Mouse (Mus musculus) hindbrain, embryonic 10.5 days (tissue): ENCODE results near the gene Olfr735. TPM values are rescaled to one million over a fixed set of nuclear protein-coding genes. Genes with fewer than 3 reads are reported as not detected.

Experiments
- DNase-seq: peaks from one replicate; pipeline ENCODE4 v3.0.0-alpha.2; 2017; ENCODE audit warnings: low spot score
- H3K27ac ChIP-seq: fragments of 300-500 bp; sonication (generic); 2 replicates; pipeline ENCODE4 v1.5.1; 2016; ENCODE audit warnings: mild to moderate bottlenecking, moderate library complexity
- H3K27me3 ChIP-seq: fragments of 300-500 bp; sonication (generic); 2 replicates; pipeline ENCODE4 v1.6.1; 2016; ENCODE audit warnings: mild to moderate bottlenecking; ENCODE audit not compliant: poor library complexity, insufficient read depth, severe bottlenecking
- H3K36me3 ChIP-seq: fragments of 300-500 bp; sonication (generic); 2 replicates; pipeline ENCODE4 v1.6.1; 2016; ENCODE audit warnings: mild to moderate bottlenecking, moderate library complexity
- H3K4me1 ChIP-seq: fragments of 300-500 bp; sonication (generic); replicated peaks from 2 replicates; pipeline ENCODE4 v1.6.1; 2016; ENCODE audit warnings: mild to moderate bottlenecking
- H3K4me3 ChIP-seq: fragments of 300-500 bp; sonication (generic); 2 replicates; pipeline ENCODE4 v1.5.1; 2016; ENCODE audit warnings: mild to moderate bottlenecking, moderate library complexity
- H3K9me3 ChIP-seq: fragments of 300-500 bp; sonication (generic); 2 replicates; pipeline ENCODE4 v1.6.1; 2016; ENCODE audit warnings: mild to moderate bottlenecking, moderate library complexity
- WGBS: fragments of 180-500 bp; shearing (Covaris S2); methylation state at CpG from one replicate; pipeline ENCODE4 v1.1.7; 2016; 5-methylcytosine and 5-hydroxymethylcytosine counted together
- polyA plus RNA-seq: library from polyadenylated mRNA; unstranded; fragments of >200 nt; fragmentation: Nextera tagmentation; extraction: Ambion mirVana; gene quantifications from 2 replicates; pipeline ENCODE4 v1.2.1, GENCODE M21; 2016

The Olfr735 gene
- not detected in 2 replicates for polyA plus RNA-seq

DNA sequence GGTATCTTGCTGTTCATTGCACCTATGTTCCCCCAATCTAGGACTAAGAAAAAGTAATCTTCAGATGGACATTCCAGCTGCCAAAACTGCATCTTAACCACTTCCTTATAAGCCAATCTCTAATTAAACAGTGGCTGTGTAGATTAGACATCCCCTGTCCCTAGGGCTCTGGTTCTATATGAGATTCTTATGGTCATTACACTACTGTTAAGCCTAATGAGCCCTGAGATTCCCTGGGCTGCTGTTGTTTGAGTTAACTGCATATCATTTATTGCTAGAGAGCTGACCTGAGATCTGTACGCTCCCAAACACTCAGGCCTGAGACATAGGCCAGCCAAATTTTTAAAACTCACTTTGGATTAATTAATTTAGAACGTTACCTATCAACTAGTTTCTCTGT lies at the start of gene Olfr735:
Gene Olfr735, minus strand, starts transcription at position 77 of the 400 bp plus-strand sequence.
- Histone ChIP-seq H3K4me1 (no peaks in the 10 kb centered on the region), H3K27ac (no peak within 1 kb of the TSS), H3K36me3 (no peaks in the 10 kb centered on the region), H3K4me3 (no peak within 1 kb of the TSS), H3K9me3 (no peaks in the 10 kb centered on the region), H3K27me3 (no peaks in the 10 kb centered on the region)
- WGBS, result 90% methylated on average over 2 of the region's 2 CpGs
- no peak for DNase-seq

DNA sequence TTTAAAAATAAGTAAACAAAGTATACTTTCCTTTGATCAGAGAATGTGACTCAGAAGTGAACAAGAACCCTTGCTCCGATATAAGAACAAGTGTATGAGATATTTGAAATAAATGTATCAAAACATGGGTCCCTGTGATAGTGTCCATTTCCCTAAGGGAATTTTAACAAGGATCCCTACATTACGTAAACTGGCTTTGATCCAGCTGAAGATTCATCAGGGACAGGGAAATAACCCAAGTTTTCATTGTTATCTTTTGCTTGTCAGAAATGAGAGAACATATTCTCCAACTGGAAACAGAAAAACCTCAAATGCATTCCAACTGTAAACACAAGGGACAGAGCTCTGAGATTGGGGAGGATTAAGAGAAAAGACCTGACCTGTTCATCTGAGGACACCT lies 32.2 kb upstream of the Olfr735 start, which contains the start of gene Olfr736:
Gene Olfr736, plus strand, starts transcription at position 301 of the 400 bp plus-strand sequence.
- H3K27me3 ChIP-seq, result no peaks in the 10 kb centered on the region
- no peak within 1 kb of the TSS for H3K4me3 ChIP-seq
- H3K36me3 ChIP-seq, result no peaks in the 10 kb centered on the region
- no peak for DNase-seq
- no peaks in the 10 kb centered on the region for H3K9me3 ChIP-seq
- peaks cover 4% of the 10 kb centered on the region; the same call in 1 of the 2 replicates for H3K4me1 ChIP-seq
- H3K27ac ChIP-seq, result no peak within 1 kb of the TSS
- 89% methylated on average over 2 of the region's 2 CpGs for WGBS

DNA sequence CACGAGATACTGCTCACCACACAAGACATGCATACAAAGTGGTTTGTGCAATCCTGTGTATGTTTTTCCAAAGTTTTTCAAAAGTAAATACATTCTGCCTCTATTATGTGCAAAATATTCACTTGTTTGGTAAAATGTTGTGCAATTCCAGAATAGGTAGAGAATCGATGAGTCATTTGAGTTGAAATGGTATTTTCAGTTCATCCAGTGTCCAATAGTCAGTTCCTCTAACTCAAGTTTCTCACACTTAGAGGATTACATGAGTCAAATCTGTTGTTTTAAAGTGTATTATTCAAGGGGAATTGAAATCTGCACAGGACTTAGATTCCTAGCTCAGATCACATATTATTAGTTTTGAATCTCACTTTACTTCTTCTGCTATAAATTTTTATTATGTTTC lies 14.9 kb upstream of the Olfr735 start:
- 81% methylated on average over 2 of the region's 2 CpGs for WGBS
- H3K4me1 ChIP-seq, result no peaks in the 10 kb centered on the region
- H3K9me3 ChIP-seq, result no peaks in the 10 kb centered on the region; the same call in 1 of the 2 replicates
- no peak overlapping the region for H3K4me3 ChIP-seq
- no peak overlapping the region for H3K27ac ChIP-seq
- H3K36me3 ChIP-seq, result no peaks in the 10 kb centered on the region
- DNase-seq, result no peak
- no peaks in the 10 kb centered on the region for H3K27me3 ChIP-seq

DNA sequence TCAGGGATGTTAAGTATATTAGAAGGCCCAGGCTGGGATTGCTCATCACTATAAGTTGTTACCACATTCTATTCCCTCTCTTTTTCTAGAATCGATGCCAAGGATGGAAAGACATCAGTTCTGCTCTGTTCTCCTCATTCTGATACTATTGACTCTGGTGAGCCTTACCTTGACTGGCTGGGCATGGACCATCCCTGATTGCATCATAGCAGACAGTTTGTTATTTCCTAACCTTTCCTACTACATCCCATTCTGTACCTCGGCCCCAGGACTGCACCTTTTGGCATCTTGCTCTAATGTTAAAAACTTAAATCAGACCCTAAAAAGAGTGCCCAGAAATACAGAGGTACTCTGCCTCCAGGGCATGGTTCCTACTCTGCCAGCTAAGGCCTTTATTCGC lies 11.8 kb upstream of the Olfr735 start:
- Histone ChIP-seq H3K4me3 (no peak overlapping the region), H3K27ac (no peak overlapping the region), H3K36me3 (no peaks in the 10 kb centered on the region), H3K4me1 (no peaks in the 10 kb centered on the region), H3K27me3 (no peaks in the 10 kb centered on the region), H3K9me3 (no peaks in the 10 kb centered on the region; the same call in 1 of the 2 replicates)
- 81% methylated on average over 3 of the region's 3 CpGs for WGBS
- no peak for DNase-seq

DNA sequence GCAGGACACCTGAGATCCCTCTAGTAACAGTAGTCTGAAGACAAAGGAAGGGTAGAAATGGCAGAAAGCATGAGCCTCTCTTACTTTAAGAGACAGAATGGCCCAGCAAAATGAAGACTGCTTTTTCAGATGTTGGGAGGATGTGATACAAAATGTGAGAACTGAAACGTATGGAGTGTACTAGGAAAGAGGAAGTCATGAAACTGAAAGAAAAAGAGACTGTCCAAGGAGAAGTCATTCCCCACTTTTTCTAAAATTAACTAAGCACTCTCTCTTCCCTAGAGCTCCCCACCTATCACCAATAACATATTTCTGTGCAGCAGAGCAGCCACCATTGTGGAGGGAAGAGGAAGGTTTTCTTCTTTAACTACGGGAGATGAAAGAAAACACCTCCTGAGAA lies 8.9 kb upstream of the Olfr735 start, which contains the start of gene Tlr11:
Gene Tlr11, plus strand, starts transcription at position 322 of the 400 bp plus-strand sequence.
- no peak for DNase-seq
- Histone ChIP-seq H3K4me3 (no peak within 1 kb of the TSS), H3K9me3 (no peaks in the 10 kb centered on the region), H3K4me1 (no peaks in the 10 kb centered on the region), H3K27me3 (no peaks in the 10 kb centered on the region), H3K27ac (no peak within 1 kb of the TSS), H3K36me3 (no peaks in the 10 kb centered on the region)
- WGBS, result 89% methylated on average over 2 of the region's 2 CpGs

DNA sequence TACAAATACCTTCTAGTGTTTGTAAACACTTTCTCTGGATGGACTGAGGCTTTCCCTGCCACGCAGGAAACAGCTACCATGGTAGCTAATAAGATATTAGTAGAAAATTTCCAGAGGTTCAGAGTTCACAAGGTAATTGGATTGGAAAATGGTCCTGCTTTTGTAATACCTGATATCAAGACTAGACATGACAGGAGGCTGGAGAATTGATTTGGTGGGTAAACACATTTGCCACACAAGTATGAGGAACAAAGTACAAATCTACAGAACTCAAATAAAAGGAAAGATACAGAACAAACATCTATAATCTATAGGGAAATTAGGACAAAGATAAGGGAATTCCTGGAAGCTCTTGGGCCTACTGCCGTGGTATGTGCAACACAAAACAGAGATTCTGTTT lies 8.1 kb upstream of the Olfr735 start:
- H3K27ac ChIP-seq, result no peak overlapping the region
- no peaks in the 10 kb centered on the region for H3K4me1 ChIP-seq
- H3K36me3 ChIP-seq, result no peaks in the 10 kb centered on the region
- no peaks in the 10 kb centered on the region for H3K27me3 ChIP-seq
- no peak overlapping the region for H3K4me3 ChIP-seq
- no peaks in the 10 kb centered on the region for H3K9me3 ChIP-seq
- no peak for DNase-seq
- 85% methylated on average over 2 of the region's 2 CpGs for WGBS

DNA sequence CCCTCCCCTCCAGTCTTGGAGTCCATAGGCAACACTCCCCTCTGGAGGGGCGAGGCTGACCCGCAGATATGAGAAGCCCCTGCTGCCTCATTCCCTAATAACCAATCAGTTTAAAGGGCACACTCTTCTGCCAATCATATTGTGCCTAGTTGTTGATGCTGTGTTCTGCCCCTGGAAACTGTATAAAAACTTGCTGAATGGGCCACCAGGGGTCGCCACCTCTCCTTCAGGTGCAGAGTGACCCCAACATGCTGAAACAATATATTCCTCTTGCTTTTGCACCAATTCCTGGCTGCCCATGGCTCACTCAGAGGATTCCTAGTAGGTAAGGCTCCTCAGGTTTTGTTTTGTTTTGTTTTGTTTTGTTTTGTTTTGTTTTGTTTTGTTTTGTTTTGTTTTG lies 3.8 kb upstream of the Olfr735 start:
- 43% methylated on average over 3 of the region's 3 CpGs for WGBS
- DNase-seq, result peak; percentile 19
- Histone ChIP-seq H3K4me3 (no peak overlapping the region), H3K27ac (no peak overlapping the region), H3K36me3 (no peaks in the 10 kb centered on the region), H3K9me3 (no peaks in the 10 kb centered on the region), H3K27me3 (no peaks in the 10 kb centered on the region), H3K4me1 (no peaks in the 10 kb centered on the region)

DNA sequence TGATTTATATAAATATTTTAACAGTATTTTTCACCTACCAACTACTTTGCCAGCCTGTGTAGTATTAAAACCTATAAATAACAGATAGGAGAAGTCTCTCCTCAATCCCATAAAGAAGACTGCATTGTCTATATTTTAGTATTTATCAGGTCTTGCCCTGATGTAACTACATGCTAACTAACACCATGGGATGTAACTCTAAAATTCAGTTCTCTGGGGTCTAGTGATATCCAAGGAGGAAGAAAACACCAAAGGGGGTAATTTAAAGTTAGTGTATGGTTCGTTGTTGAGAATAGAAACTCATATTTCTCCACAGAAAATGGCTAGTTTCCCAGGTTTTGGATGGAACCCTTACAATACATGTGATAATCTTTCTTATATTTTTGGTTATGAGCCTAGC lies 22.0 kb downstream of the Olfr735 start, which contains the start of gene Olfr734:
Gene Olfr734, minus strand, starts transcription at position 101 of the 400 bp plus-strand sequence.
- Histone ChIP-seq H3K4me1 (no peaks in the 10 kb centered on the region), H3K4me3 (no peak within 1 kb of the TSS), H3K36me3 (no peaks in the 10 kb centered on the region), H3K27me3 (no peaks in the 10 kb centered on the region), H3K9me3 (no peaks in the 10 kb centered on the region), H3K27ac (no peak within 1 kb of the TSS)
- DNase-seq, result no peak
- WGBS, result 70% methylated on average over 1 of the region's 1 CpGs

DNA sequence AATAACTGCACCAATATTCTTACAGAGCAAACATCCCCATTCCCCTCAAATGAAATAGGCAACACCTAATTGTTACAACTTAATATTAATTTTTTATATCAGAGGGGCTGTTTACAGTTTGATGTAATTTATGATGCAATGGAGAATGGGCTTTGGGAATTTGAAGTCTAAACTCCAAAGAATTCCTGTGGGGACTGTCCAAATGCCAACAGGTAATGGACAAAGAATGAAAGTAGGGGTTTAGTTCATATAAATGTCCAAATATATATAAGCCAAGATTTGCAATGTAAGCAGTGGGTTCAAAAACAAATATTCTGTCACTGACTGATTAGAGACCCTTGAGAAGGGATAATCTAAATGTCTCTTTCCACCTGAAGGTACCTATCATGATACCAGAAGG lies 47.2 kb downstream of the Olfr735 start, which contains the start of gene Olfr733:
Gene Olfr733, minus strand, starts transcription at position 101 of the 400 bp plus-strand sequence.
- H3K27ac ChIP-seq, result no peak within 1 kb of the TSS
- no peak within 1 kb of the TSS for H3K4me3 ChIP-seq
- no peaks in the 10 kb centered on the region for H3K4me1 ChIP-seq
- DNase-seq, result no peak
- H3K27me3 ChIP-seq, result no peaks in the 10 kb centered on the region
- H3K36me3 ChIP-seq, result no peaks in the 10 kb centered on the region
- H3K9me3 ChIP-seq, result no peaks in the 10 kb centered on the region

Other genes with a start within 250 kb of the Olfr735 start
- gene Olfr727, start 225.7 kb downstream of the Olfr735 start, polyA plus RNA-seq, result not detected in 2 replicates
- gene Olfr728, start 206.2 kb downstream of the Olfr735 start, polyA plus RNA-seq, result not detected in 2 replicates
- 0.04 TPM in 1 of 2 replicates, not detected in the other for gene Olfr729, start 196.0 kb downstream of the Olfr735 start, polyA plus RNA-seq
- not detected in 2 replicates for gene Olfr730, start 160.7 kb downstream of the Olfr735 start, polyA plus RNA-seq
- gene Olfr731, start 107.0 kb downstream of the Olfr735 start, polyA plus RNA-seq, result not detected in 2 replicates
- gene Olfr732, start 64.7 kb downstream of the Olfr735 start, polyA plus RNA-seq, result not detected in 2 replicates
- not detected in 2 replicates for gene Olfr733, start 47.4 kb downstream of the Olfr735 start, polyA plus RNA-seq
- gene Olfr734, start 22.1 kb downstream of the Olfr735 start, polyA plus RNA-seq, result not detected in 2 replicates
- gene Tlr11, start 9.0 kb upstream of the Olfr735 start, polyA plus RNA-seq, result not detected in 2 replicates
- gene Olfr736, start 32.3 kb upstream of the Olfr735 start, polyA plus RNA-seq, result not detected in 2 replicates
- not detected in 2 replicates for gene Olfr738, start 58.7 kb upstream of the Olfr735 start, polyA plus RNA-seq
- not detected in 2 replicates for gene Olfr739, start 69.8 kb upstream of the Olfr735 start, polyA plus RNA-seq
- not detected in 2 replicates for gene Olfr740, start 96.7 kb upstream of the Olfr735 start, polyA plus RNA-seq
- gene Olfr741, start 123.9 kb upstream of the Olfr735 start, polyA plus RNA-seq, result not detected in 2 replicates
- gene Olfr742, start 154.7 kb upstream of the Olfr735 start, polyA plus RNA-seq, result not detected in 2 replicates
- not detected in 2 replicates for gene Olfr743, start 173.0 kb upstream of the Olfr735 start, polyA plus RNA-seq